Mouse (Mus musculus): ENCODE measurements around the gene Aptx.

DNA sequence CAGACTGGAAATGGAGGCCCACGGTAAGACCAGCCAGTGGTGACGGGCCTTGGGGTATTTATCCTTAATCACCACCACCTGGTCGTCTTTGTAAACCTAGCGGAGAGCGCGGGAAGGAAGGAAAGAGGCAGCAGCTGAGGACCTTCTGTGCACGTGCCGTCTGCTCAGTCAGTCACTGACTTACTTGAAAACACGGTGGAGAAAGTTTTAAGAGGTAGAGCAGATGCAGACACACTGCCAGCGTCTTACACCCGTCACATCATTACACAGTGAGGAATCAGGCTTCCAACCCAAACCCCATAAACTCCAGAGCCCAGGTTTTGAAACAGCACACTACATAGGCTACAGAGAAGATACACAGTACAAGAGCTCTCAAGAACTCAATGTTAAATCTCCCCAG is 11.9 kb downstream of the Aptx start:
- no peak for TF ChIP-seq POLR2A (IDR thresholded peaks at IDR 0.05; ENCODE audit: borderline replicate concordance, extremely low read depth, low read depth, low read length)
- no peak for TF ChIP-seq CTCF (IDR thresholded peaks at IDR 0.05; ENCODE audit: insufficient read depth, low read length)

Measured in lung, adult 2 months (tissue).